7 mouse cellular contexts compared by ENCODE assay signal in the genomic region with DNA sequence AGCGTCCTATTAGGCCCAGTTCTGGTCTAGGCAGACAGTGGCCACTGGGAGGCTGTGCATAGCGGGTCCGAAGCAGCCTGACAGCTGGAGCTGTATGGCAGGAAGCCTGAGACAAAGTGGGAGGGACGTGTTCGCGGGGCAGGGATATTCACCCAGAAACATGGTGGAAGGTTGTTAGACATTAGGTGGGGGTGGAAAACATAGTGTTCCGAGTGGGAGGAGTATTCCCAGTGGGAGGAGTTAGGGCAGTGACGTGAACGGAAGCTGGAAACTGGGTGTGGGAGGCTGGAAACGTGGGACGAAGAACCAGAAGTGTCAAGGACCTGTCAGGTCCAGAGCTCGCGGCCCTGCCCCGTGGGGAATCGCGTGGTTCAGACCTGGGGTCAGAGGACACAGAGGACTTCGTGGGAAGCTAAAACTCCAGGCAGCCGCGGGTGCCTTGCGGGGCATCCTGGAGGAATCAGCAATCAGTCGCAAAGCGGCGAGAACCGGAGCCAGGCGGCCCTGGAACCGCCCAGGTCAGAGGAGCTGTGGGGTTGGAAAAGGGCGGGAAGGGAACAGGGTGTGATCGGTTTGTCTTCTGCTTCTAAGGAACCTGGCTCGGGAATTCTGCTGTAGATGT. TPM values are rescaled to one million over a fixed set of nuclear protein-coding genes. Genes with fewer than 3 reads are reported as not detected.
A peak's percentile ranks its signal among the peaks of the same experiment; 100 is the strongest.
DNase-seq lines count a peak whose midpoint lies in the region; ATAC-seq lines count a peak whose summit lies in the region.

Gene Zfp948 (plus strand): TSS at position 281 of the 622 bp plus-strand sequence.

- peak; percentile 93 for ATAC-seq in embryonic facial prominence, embryonic 12.5 days (ENCODE audit: insufficient number of reproducible peaks, insufficient read depth, low FRiP score, low TSS enrichment)
- ATAC-seq in granulocyte monocyte progenitor cell, adult 5-6 weeks (replicated peaks; ENCODE audit: poor library complexity, severe bottlenecking): peak; percentile 89
- ATAC-seq in midbrain, embryonic 11.5 days (ENCODE audit: low FRiP score): peak; percentile 94

- intact Hi-C loops in left cerebral cortex, postnatal 4 days (cut with DNase I): no loop called here

- H3K9me3 ChIP-seq in embryonic facial prominence, embryonic 12.5 days: no peaks in the 10 kb centered on the region
- no peaks in the 10 kb centered on the region for H3K9me3 ChIP-seq in midbrain, embryonic 11.5 days (ENCODE audit: control insufficient read depth, low read length)

- peak within 1 kb of the TSS; percentile 72 for H3K9ac ChIP-seq in embryonic facial prominence, embryonic 12.5 days
- peak within 1 kb of the TSS; percentile 72 for H3K9ac ChIP-seq in midbrain, embryonic 11.5 days (ENCODE audit: low read length)

- H3K4me1 ChIP-seq in embryonic facial prominence, embryonic 12.5 days: no peaks in the 10 kb centered on the region
- H3K4me1 ChIP-seq in midbrain, embryonic 11.5 days (ENCODE audit: control insufficient read depth, insufficient read depth, low read length): peaks cover 3% of the 10 kb centered on the region; the same call in 1 of the 2 replicates

- 1% methylated on average over 29 of the region's 29 CpGs for WGBS in embryonic facial prominence, embryonic 12.5 days
- 2% methylated on average over 29 of the region's 29 CpGs for whole genome bisulfite sequencing in midbrain, embryonic 11.5 days

- H3K27me3 ChIP-seq in embryonic facial prominence, embryonic 12.5 days: no peaks in the 10 kb centered on the region
- no peaks in the 10 kb centered on the region for H3K27me3 ChIP-seq in midbrain, embryonic 11.5 days (ENCODE audit: control insufficient read depth, insufficient read depth, low read length)

- DNase-seq in adrenal gland, postnatal 36 days: peak; percentile 86 to 87
- peak; percentile 85 for DNase-seq in kidney, adult 11 months
- peak; percentile 79 for DNase-seq in left cerebral cortex, postnatal 4 days
- DNase-seq in midbrain, embryonic 11.5 days (ENCODE audit: low spot score, missing footprints): peak; percentile 98
- DNase-seq in skeletal muscle tissue, adult 2 months (ENCODE audit: low read depth, low spot score): peak; percentile 73

- peak within 1 kb of the TSS; percentile 72 for H3K4me2 ChIP-seq in embryonic facial prominence, embryonic 12.5 days (replicated peaks)
- H3K4me2 ChIP-seq in midbrain, embryonic 11.5 days: peak within 1 kb of the TSS; percentile 63

- H3K27ac ChIP-seq in embryonic facial prominence, embryonic 12.5 days: peak within 1 kb of the TSS; percentile 87
- H3K27ac ChIP-seq in midbrain, embryonic 11.5 days (ENCODE audit: low read depth, low read length): peak within 1 kb of the TSS; percentile 20; the same call in 1 of the 2 replicates

- H3K36me3 ChIP-seq in embryonic facial prominence, embryonic 12.5 days: no peaks in the 10 kb centered on the region
- no peaks in the 10 kb centered on the region for H3K36me3 ChIP-seq in midbrain, embryonic 11.5 days (ENCODE audit: control insufficient read depth, insufficient read depth, low read length)

- H3K4me3 ChIP-seq in embryonic facial prominence, embryonic 12.5 days: peak within 1 kb of the TSS; percentile 61
- peak within 1 kb of the TSS; percentile 54 for H3K4me3 ChIP-seq in midbrain, embryonic 11.5 days (ENCODE audit: low read depth, low read length)

RNA-seq across cellular contexts. Expression of gene Zfp948, which starts in this region (rescaled TPM):
- 10 to 100 TPM; 10.6 to 14.2 TPM for total RNA-seq in adrenal gland, postnatal 36 days (2021)
- polyA plus RNA-seq in embryonic facial prominence, embryonic 12.5 days (2016; fragmentation: Nextera tagmentation; extraction: Ambion mirVana): 13.8 and 14.7 TPM in 2 replicates
- total RNA-seq in granulocyte monocyte progenitor cell, adult 5-6 weeks (2014; fragmentation: Nextera tagmentation): 2.7 and 4.0 TPM in 2 replicates
- 1.9 and 3.6 TPM in 2 replicates for total RNA-seq in granulocyte monocyte progenitor cell, adult 5-6 weeks (2017)
- total RNA-seq in left cerebral cortex, postnatal 4 days (2021): 10 to 100 TPM; 18.8 to 19.9 TPM
- polyA plus RNA-seq in midbrain, embryonic 11.5 days (2014; fragmentation: Nextera tagmentation; extraction: Ambion mirVana): 19.5 and 21.3 TPM in 2 replicates

Comparison
In these comparisons a context has a peak if more than half of its experiments do, and no peak if none do; other contexts are left out.
1. Peak in every context shown above with its lines: DNase-seq, ATAC-seq, H3K4me3 ChIP-seq and H3K27ac ChIP-seq.